Mouse (Mus musculus): Measurements from ENCODE around the gene Gm8369.
A peak's percentile ranks its signal among the peaks of the same experiment; 100 is the strongest.
"Not testable (repeated sequence)": the region's sequence is repeated elsewhere in the genome, so short reads cannot be mapped to it uniquely, and the experiment has no call there.

Gm8369 gene

DNA sequence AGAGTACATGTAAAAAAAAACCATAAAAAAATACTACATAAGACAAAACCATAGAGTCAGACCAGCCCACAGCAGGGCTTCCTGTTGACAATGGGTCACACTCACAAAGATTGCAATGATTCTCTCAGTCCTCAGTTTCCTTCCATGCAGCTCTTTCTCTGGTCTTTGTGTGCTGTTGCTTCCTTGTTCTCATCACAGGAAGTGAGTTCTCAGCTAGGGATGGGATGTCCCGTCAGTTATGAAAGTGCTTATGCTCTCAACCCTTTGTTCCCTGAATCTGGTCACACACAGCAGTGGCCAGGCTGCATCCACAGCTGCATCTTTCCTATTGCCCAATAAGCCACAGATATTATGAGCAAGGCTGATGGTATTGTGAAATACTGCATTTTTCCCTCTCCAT is 27.7 kb downstream of the Gm8369 start:
- DNase-seq (ENCODE audit: extremely low read depth, insufficient read length, low spot score) = no peak

GRCm38 (mm10) chr19:11516246-11516645 is 30.5 kb downstream of the Gm8369 start, which contains the start of gene Ms4a6b:
Ms4a6b (plus strand) TSS chr19:11516512.
- no peak for DNase-seq (ENCODE audit: extremely low read depth, insufficient read length, low spot score)

DNA sequence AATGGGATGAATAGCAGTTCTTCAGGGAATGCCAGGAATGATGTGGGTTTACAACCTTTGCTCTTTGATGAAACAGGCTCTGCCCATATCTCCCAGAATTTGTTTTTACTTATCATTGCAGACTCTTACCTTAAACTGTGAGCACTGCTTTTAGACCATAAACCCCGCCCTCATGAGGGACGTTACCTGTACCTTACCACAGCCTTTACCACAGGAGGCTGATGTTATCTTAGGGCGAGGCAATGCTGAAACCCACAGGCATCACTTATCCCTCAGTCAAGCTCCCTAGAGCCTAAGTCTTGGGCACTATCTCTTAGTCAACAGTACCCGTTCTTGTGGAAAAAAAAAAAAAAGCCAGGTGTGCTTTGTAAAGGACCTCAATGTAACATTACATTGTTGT is 31.1 kb downstream of the Gm8369 start:
- no peak for DNase-seq (ENCODE audit: extremely low read depth, insufficient read length, low spot score)

DNA sequence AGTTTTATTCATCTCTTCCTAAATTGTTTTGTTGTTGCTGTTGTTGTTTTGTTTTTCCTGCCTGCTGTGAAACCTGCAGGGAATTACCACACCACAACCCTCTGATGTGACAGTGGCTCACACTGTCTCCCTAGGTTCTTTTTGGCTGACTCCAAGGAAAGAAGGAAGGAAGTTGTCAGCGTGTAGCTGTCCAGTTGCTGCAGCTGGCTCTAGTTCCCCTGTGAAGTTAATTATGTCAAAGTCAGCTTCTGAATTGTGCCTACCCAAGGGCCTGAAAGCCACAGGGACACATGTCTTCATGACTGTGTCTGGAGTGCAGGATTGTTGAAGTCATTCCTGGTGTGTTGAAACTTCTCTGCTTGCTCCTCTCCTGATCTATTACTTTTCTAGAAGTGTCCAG is 31.6 kb downstream of the Gm8369 start:
- not testable (repeated sequence) for DNase-seq (ENCODE audit: extremely low read depth, insufficient read length, low spot score)

DNA sequence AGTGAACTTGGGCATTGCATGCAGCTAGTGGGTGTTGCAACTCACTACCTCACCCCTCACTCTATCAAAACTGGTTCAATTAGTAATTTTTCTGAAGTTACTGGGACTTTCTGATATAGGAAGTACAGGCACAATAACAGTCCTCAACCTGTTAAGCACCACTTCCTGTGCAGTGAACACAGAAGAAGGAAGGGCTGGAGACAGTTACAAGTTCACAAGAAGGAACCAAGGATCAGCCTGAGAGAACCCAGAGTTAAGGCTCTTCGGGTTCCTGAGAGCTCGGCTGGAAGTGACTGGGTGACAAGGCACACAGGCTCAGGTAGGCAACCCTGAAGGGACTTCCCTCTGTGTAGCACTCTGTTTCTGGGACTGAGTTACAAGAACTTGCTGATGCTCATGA is 32.6 kb downstream of the Gm8369 start:
- not testable (repeated sequence) for DNase-seq (ENCODE audit: extremely low read depth, insufficient read length, low spot score)

DNA sequence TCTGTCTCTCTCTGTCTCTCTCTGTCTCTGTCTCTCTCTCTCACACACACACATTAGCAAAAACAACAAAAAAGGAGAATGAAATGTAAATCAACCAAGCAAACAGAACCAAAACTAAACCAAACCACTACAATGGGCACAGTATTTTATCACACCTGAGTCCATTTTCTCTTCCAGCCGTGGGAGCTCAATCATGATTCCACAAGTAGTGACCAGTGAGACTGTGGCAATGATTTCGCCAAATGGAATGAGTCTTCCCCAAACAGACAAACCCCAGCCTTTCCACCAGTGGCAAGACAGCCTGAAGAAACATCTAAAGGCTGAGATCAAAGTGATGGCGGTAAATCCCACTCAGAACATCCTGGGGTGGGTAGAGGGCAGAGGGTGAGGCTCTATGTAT is 34.4 kb downstream of the Gm8369 start:
- no peak for DNase-seq (ENCODE audit: extremely low read depth, insufficient read length, low spot score)

GRCm38 (mm10) chr19:11533421-11533820 is 47.7 kb downstream of the Gm8369 start:
- no peak for DNase-seq (ENCODE audit: extremely low read depth, insufficient read length, low spot score)

DNA sequence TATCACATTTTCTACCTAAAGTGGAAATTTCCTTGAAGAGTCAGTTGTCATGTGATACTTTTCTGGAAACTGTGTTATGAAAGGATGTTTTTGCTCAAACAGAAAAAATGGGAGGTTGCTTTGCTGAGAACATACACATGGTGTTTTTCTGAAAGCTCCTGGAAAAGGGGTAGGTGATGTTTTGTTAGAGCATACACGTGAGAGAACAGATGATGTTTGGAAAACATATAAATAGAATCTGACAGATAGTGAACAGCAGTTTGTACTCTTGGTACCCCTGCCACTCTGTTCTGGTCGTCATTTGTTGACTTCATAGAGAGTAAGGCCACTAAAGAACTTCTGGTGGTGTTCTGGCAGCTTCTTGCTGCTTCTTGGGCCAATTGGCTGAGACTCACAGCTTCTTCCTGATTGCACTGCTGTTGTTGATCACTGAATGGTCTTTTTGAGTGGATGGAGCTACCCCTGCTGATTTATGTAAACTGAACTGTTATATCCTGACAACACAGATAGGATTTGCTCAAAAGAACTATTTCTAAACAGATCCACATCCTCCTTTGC is 48.2 kb downstream of the Gm8369 start:
- DNase-seq (ENCODE audit: extremely low read depth, insufficient read length, low spot score) = no peak

DNA sequence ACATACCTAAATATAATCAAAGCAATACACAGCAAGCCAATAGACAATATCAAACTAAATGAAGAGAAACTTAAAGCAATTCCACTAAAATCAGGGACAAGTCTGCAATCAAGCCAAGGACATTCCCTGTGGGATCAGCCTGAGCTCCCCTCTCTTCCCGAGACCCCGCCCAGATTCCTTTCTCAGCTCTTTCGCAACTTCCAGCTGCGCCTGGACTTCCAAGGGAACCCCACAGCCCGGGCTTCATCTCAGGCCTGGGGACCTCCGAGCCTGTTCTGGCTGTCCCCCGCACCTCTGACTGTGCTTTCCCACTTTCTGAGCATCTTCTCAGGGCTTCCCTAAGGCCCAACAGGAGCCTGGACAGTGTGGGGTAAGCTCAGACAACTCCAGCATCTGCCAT is 50.9 kb downstream of the Gm8369 start, which contains the start of gene Ms4a4d:
Gene Ms4a4d (plus strand): TSS at position 209 of the 400 bp plus-strand sequence.
- DNase-seq (ENCODE audit: extremely low read depth, insufficient read length, low spot score) = peak; percentile 0

- DNase-seq (ENCODE audit: extremely low read depth, insufficient read length, low spot score) = no peak
Observed at GRCm38 (mm10) chr19:11537336-11537735, 51.6 kb downstream of the Gm8369 start.

- DNase-seq (ENCODE audit: extremely low read depth, insufficient read length, low spot score) = not testable (repeated sequence)
Observed at GRCm38 (mm10) chr19:11540166-11540821, 54.6 kb downstream of the Gm8369 start.

DNA sequence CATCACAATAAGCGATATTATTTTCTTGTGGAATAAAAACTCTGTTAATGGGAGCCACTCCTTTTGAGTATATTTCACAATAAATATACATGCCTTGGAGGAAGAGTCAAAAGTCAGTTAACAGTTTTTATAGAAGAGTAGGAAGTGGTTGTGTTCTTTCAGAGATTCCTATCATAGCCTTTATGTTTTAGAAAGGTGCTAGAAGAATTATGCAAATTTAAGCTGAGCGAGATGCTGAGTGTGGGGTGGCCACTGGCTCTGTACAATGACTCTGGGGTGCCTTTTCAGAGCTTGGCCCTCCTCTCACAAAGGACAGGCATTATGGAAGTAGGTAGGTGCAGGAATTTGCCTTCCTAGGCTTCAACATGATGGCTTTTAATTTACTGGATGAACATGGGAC is 58.6 kb downstream of the Gm8369 start:
- DNase-seq (ENCODE audit: extremely low read depth, insufficient read length, low spot score) = not testable (repeated sequence)

DNA sequence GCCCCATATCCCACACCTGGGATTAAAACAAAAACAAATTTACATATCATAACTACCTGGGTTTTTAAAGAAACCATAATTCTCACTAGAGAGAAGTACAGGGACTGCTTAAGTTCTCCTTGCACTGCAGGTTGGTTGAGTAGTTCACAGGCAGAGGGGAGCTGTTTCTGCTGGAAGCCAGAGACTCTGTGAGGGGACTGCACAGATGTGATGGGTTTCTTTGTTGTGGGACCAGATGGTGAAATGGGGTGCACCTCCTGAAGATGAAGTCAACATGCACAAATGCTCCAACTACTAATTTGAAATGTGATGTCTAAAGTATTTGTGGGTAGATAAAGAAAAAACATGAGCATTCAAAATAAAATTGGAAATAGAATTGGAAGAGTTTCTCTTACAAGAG is 62.2 kb downstream of the Gm8369 start:
- DNase-seq (ENCODE audit: extremely low read depth, insufficient read length, low spot score) = no peak

- no peak for DNase-seq (ENCODE audit: extremely low read depth, insufficient read length, low spot score)
Observed at GRCm38 (mm10) chr19:11554726-11555125, 69.0 kb downstream of the Gm8369 start.

DNA sequence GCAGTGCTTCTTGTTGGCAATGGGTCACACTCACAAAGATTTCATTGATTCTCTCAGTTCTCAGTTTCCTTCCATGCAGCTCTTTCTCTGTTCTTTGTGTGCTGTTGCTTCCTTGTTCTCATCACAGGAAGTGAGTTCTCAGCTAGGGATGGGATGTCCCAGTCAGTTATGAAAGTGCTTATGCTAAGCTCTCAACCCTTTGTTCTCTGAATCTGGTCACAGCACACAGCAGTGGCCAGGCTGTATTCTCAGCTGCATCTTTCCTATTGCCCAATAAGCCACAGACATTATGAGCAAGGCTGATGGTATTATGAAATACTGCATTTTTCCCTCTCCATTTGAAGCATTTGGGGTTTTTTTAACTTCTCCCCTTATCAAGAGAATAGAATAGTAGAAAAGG is 73.8 kb downstream of the Gm8369 start:
- not testable (repeated sequence) for DNase-seq (ENCODE audit: extremely low read depth, insufficient read length, low spot score)
